Mouse (Mus musculus): ENCODE data around the gene Foxred1. TPM values are rescaled to one million over a fixed set of nuclear protein-coding genes. Genes with fewer than 3 reads are reported as not detected.

Foxred1 gene
- polyA plus RNA-seq, 1 experiment = 18.6 TPM

- Histone ChIP-seq H3K27me3 (ENCODE audit: control insufficient read depth, insufficient read depth, insufficient read length) (no peaks in the 10 kb centered on the region), H3K79me2 (ENCODE audit: control insufficient read depth, insufficient read depth) (no peaks in the 10 kb centered on the region), H3K36me3 (ENCODE audit: control insufficient read depth, insufficient read depth) (peaks cover 36% of the 10 kb centered on the region), H3ac (ENCODE audit: control insufficient read depth, insufficient read length) (no peak overlapping the region), H3K4me3 (no peak overlapping the region), H3K4me2 (ENCODE audit: low read depth) (no peak overlapping the region)
- TF ChIP-seq MYOD1 (IDR thresholded peaks at IDR 0.05; ENCODE audit: control insufficient read depth in 1 of 3, insufficient read length in 2 of 3, low read depth in 2 of 3) (no peak), CEBPB (IDR thresholded peaks at IDR 0.05; ENCODE audit: insufficient read depth, poor library complexity, severe bottlenecking) (no peak), MYOG (IDR thresholded peaks at IDR 0.05; ENCODE audit: control insufficient read depth in 1 of 3, insufficient read depth in 1 of 3, insufficient read length in 2 of 3, low read depth in 2 of 3) (no peak), POLR2AphosphoS2 (IDR thresholded peaks at IDR 0.05; ENCODE audit: insufficient read length, low read depth) (no peak), USF1 (IDR thresholded peaks at IDR 0.05; ENCODE audit: low read depth) (no peak), MAX (IDR thresholded peaks at IDR 0.05; ENCODE audit: low read depth) (no peak), REST (IDR thresholded peaks at IDR 0.05; ENCODE audit: insufficient read depth, insufficient read length) (no peak), E2F4 (IDR thresholded peaks at IDR 0.05; ENCODE audit: insufficient read depth) (no peak), TCF12 (IDR thresholded peaks at IDR 0.05; ENCODE audit: insufficient read depth, poor library complexity, severe bottlenecking) (no peak)
Observed at GRCm38 (mm10) chr9:35217963-35218362, 7.1 kb upstream of the Foxred1 start.

- TF ChIP-seq CEBPB (IDR thresholded peaks at IDR 0.05; ENCODE audit: insufficient read depth, poor library complexity, severe bottlenecking) (no peak), E2F4 (IDR thresholded peaks at IDR 0.05; ENCODE audit: insufficient read depth) (no peak), REST (IDR thresholded peaks at IDR 0.05; ENCODE audit: insufficient read depth, insufficient read length) (no peak), MYOD1 (IDR thresholded peaks at IDR 0.05; ENCODE audit: control insufficient read depth in 1 of 3, insufficient read length in 2 of 3, low read depth in 2 of 3) (no peak), SRF (IDR thresholded peaks at IDR 0.05; ENCODE audit: control insufficient read depth, insufficient read length, low read depth) (no peak), MYOG (IDR thresholded peaks at IDR 0.05; ENCODE audit: control insufficient read depth in 1 of 3, insufficient read depth in 1 of 3, insufficient read length in 2 of 3, low read depth in 2 of 3) (no peak), POLR2AphosphoS2 (IDR thresholded peaks at IDR 0.05; ENCODE audit: insufficient read length, low read depth) (no peak), USF1 (IDR thresholded peaks at IDR 0.05; ENCODE audit: low read depth) (no peak), POLR2A (IDR thresholded peaks at IDR 0.05; ENCODE audit: insufficient read length, low read depth) (no peak), TCF12 (IDR thresholded peaks at IDR 0.05; ENCODE audit: insufficient read depth, poor library complexity, severe bottlenecking) (no peak), TCF3 (IDR thresholded peaks at IDR 0.05; ENCODE audit: insufficient read length, low read depth) (no peak), MAX (IDR thresholded peaks at IDR 0.05; ENCODE audit: low read depth) (no peak)
- Histone ChIP-seq H3K36me3 (ENCODE audit: control insufficient read depth, insufficient read depth) (peaks cover 14% of the 10 kb centered on the region), H3K27me3 (ENCODE audit: control insufficient read depth, insufficient read depth, insufficient read length) (no peaks in the 10 kb centered on the region), H3K79me2 (ENCODE audit: control insufficient read depth, insufficient read depth) (peaks cover 20% of the 10 kb centered on the region), H3K4me3 (peak overlapping the region; percentile 99), H3K4me2 (ENCODE audit: low read depth) (peak overlapping the region; percentile 72), H3ac (ENCODE audit: control insufficient read depth, insufficient read length) (peak overlapping the region; percentile 90)
Observed at GRCm38 (mm10) chr9:35211573-35212511, 987 bp upstream of the Foxred1 start.

GRCm38 (mm10) chr9:35204421-35204820 lies 6.4 kb downstream of the Foxred1 start:
- no peaks in the 10 kb centered on the region for H3K27me3 ChIP-seq (ENCODE audit: control insufficient read depth, insufficient read depth, insufficient read length)
- H3K4me3 ChIP-seq = no peak overlapping the region
- H3ac ChIP-seq (ENCODE audit: control insufficient read depth, insufficient read length) = no peak overlapping the region
- no peaks in the 10 kb centered on the region for H3K36me3 ChIP-seq (ENCODE audit: control insufficient read depth, insufficient read depth)
- TF ChIP-seq TCF12 (IDR thresholded peaks at IDR 0.05; ENCODE audit: insufficient read depth, poor library complexity, severe bottlenecking) = no peak
- TF ChIP-seq CEBPB (IDR thresholded peaks at IDR 0.05; ENCODE audit: insufficient read depth, poor library complexity, severe bottlenecking) = no peak
- TF ChIP-seq POLR2AphosphoS2 (IDR thresholded peaks at IDR 0.05; ENCODE audit: insufficient read length, low read depth) = no peak
- TF ChIP-seq E2F4 (IDR thresholded peaks at IDR 0.05; ENCODE audit: insufficient read depth) = no peak
- TF ChIP-seq SRF (IDR thresholded peaks at IDR 0.05; ENCODE audit: control insufficient read depth, insufficient read length, low read depth) = no peak
- TF ChIP-seq MYOG (IDR thresholded peaks at IDR 0.05; ENCODE audit: control insufficient read depth in 1 of 3, insufficient read depth in 1 of 3, insufficient read length in 2 of 3, low read depth in 2 of 3) = no peak
- no peak for TF ChIP-seq MYOD1 (IDR thresholded peaks at IDR 0.05; ENCODE audit: control insufficient read depth in 1 of 3, insufficient read length in 2 of 3, low read depth in 2 of 3)
- TF ChIP-seq MAX (IDR thresholded peaks at IDR 0.05; ENCODE audit: low read depth) = no peak
- no peak for TF ChIP-seq TCF3 (IDR thresholded peaks at IDR 0.05; ENCODE audit: insufficient read length, low read depth)
- H3K4me2 ChIP-seq (ENCODE audit: low read depth) = no peak overlapping the region
- H3K79me2 ChIP-seq (ENCODE audit: control insufficient read depth, insufficient read depth) = no peaks in the 10 kb centered on the region

DNA sequence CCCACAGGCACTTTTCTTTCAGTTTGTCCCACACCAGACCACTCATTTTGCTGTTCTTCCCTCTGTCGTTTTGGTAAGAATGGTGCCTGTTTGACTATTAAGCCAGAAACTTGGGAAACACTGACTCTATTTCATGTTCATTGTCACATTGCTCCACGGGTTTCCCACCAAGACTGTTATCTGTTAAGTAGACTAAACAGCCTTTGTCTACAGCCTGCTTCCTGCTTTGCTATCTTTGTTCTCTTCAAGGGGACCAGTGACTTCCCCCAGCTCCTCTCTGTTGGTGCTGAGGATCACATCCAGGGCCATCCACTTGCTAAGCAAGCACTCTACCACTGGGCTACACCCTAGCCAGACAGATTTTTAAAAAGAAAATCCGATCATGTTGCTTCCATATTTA lies 7.3 kb downstream of the Foxred1 start:
- TF ChIP-seq SRF (IDR thresholded peaks at IDR 0.05; ENCODE audit: control insufficient read depth, insufficient read length, low read depth) = no peak
- TF ChIP-seq E2F4 (IDR thresholded peaks at IDR 0.05; ENCODE audit: insufficient read depth) = no peak
- no peak for TF ChIP-seq POLR2AphosphoS2 (IDR thresholded peaks at IDR 0.05; ENCODE audit: insufficient read length, low read depth)
- no peak for TF ChIP-seq MAX (IDR thresholded peaks at IDR 0.05; ENCODE audit: low read depth)
- TF ChIP-seq POLR2A (IDR thresholded peaks at IDR 0.05; ENCODE audit: insufficient read length, low read depth) = no peak
- H3K36me3 ChIP-seq (ENCODE audit: control insufficient read depth, insufficient read depth) = no peaks in the 10 kb centered on the region
- no peaks in the 10 kb centered on the region for H3K79me2 ChIP-seq (ENCODE audit: control insufficient read depth, insufficient read depth)
- no peaks in the 10 kb centered on the region for H3K27me3 ChIP-seq (ENCODE audit: control insufficient read depth, insufficient read depth, insufficient read length)
- H3ac ChIP-seq (ENCODE audit: control insufficient read depth, insufficient read length) = no peak overlapping the region
- H3K4me2 ChIP-seq (ENCODE audit: low read depth) = no peak overlapping the region
- H3K4me3 ChIP-seq = no peak overlapping the region
